Mouse (Mus musculus): ENCODE results near the gene Rbp1. TPM values are rescaled to one million over a fixed set of nuclear protein-coding genes. Genes with fewer than 3 reads are reported as not detected.

The Rbp1 gene
- polyA plus RNA-seq, 1 experiment: 3.4 TPM

- no peak within 1 kb of the TSS for H3K4me3 ChIP-seq (ENCODE audit: control insufficient read depth, insufficient read depth, low read length)
- no peak within 1 kb of the TSS for H3K27ac ChIP-seq (ENCODE audit: control insufficient read depth, insufficient read depth, low read length)
- 90% methylated on average over 3 of the region's 3 CpGs for WGBS
- no peaks in the 10 kb centered on the region for H3K36me3 ChIP-seq (ENCODE audit: control insufficient read depth, insufficient read depth, low read length)
- no peak for TF ChIP-seq CTCF (IDR thresholded peaks at IDR 0.05; ENCODE audit: borderline replicate concordance, control insufficient read depth, extremely low read depth, insufficient read depth, low read length, poor library complexity)
- no peak for TF ChIP-seq POLR2A (IDR thresholded peaks at IDR 0.05; ENCODE audit: control insufficient read depth, extremely low read depth, insufficient read depth, low read length, poor library complexity)
- DNase-seq: no peak
- no peaks in the 10 kb centered on the region for H3K4me1 ChIP-seq (replicated peaks; ENCODE audit: control insufficient read depth, insufficient read depth, low read length)
- H3K27me3 ChIP-seq (ENCODE audit: control insufficient read depth, insufficient read depth, low read length): no peaks in the 10 kb centered on the region
Observed at GRCm38 (mm10) chr9:98485815-98486214, 63.1 kb downstream of the Rbp1 start, which contains the start of gene Rbp2. Rbp2 (plus strand) TSS chr9:98486115.

GRCm38 (mm10) chr9:98487273-98487672, 64.5 kb downstream of the Rbp1 start:
- no peaks in the 10 kb centered on the region for H3K27me3 ChIP-seq (ENCODE audit: control insufficient read depth, insufficient read depth, low read length)
- WGBS: 85% methylated on average over 6 of the region's 6 CpGs
- H3K4me3 ChIP-seq (ENCODE audit: control insufficient read depth, insufficient read depth, low read length): no peak overlapping the region
- no peaks in the 10 kb centered on the region for H3K36me3 ChIP-seq (ENCODE audit: control insufficient read depth, insufficient read depth, low read length)
- TF ChIP-seq POLR2A (IDR thresholded peaks at IDR 0.05; ENCODE audit: control insufficient read depth, extremely low read depth, insufficient read depth, low read length, poor library complexity) (no peak), CTCF (IDR thresholded peaks at IDR 0.05; ENCODE audit: borderline replicate concordance, control insufficient read depth, extremely low read depth, insufficient read depth, low read length, poor library complexity) (no peak)
- no peak for DNase-seq
- no peak overlapping the region for H3K27ac ChIP-seq (ENCODE audit: control insufficient read depth, insufficient read depth, low read length)
- H3K4me1 ChIP-seq (replicated peaks; ENCODE audit: control insufficient read depth, insufficient read depth, low read length): no peaks in the 10 kb centered on the region

GRCm38 (mm10) chr9:98489532-98489931, 66.8 kb downstream of the Rbp1 start:
- no peak for DNase-seq
- no peaks in the 10 kb centered on the region for H3K36me3 ChIP-seq (ENCODE audit: control insufficient read depth, insufficient read depth, low read length)

GRCm38 (mm10) chr9:98490128-98490527, 67.4 kb downstream of the Rbp1 start:
- Histone ChIP-seq H3K27ac (ENCODE audit: control insufficient read depth, insufficient read depth, low read length) (no peak overlapping the region), H3K4me1 (replicated peaks; ENCODE audit: control insufficient read depth, insufficient read depth, low read length) (no peaks in the 10 kb centered on the region), H3K27me3 (ENCODE audit: control insufficient read depth, insufficient read depth, low read length) (no peaks in the 10 kb centered on the region), H3K4me3 (ENCODE audit: control insufficient read depth, insufficient read depth, low read length) (no peak overlapping the region), H3K36me3 (ENCODE audit: control insufficient read depth, insufficient read depth, low read length) (no peaks in the 10 kb centered on the region)
- DNase-seq: no peak
- TF ChIP-seq POLR2A (IDR thresholded peaks at IDR 0.05; ENCODE audit: control insufficient read depth, extremely low read depth, insufficient read depth, low read length, poor library complexity) (no peak), CTCF (IDR thresholded peaks at IDR 0.05; ENCODE audit: borderline replicate concordance, control insufficient read depth, extremely low read depth, insufficient read depth, low read length, poor library complexity) (no peak)
- 70% methylated on average over 4 of the region's 4 CpGs for WGBS

More at GRCm38 (mm10) chr9:98489532-98489931, 66.8 kb downstream of the Rbp1 start:
- Histone ChIP-seq H3K27ac (ENCODE audit: control insufficient read depth, insufficient read depth, low read length) (no peak overlapping the region), H3K27me3 (ENCODE audit: control insufficient read depth, insufficient read depth, low read length) (no peaks in the 10 kb centered on the region), H3K4me3 (ENCODE audit: control insufficient read depth, insufficient read depth, low read length) (no peak overlapping the region), H3K4me1 (replicated peaks; ENCODE audit: control insufficient read depth, insufficient read depth, low read length) (no peaks in the 10 kb centered on the region)
- no peak for TF ChIP-seq CTCF (IDR thresholded peaks at IDR 0.05; ENCODE audit: borderline replicate concordance, control insufficient read depth, extremely low read depth, insufficient read depth, low read length, poor library complexity)
- no peak for TF ChIP-seq POLR2A (IDR thresholded peaks at IDR 0.05; ENCODE audit: control insufficient read depth, extremely low read depth, insufficient read depth, low read length, poor library complexity)
- WGBS: 22% methylated on average over 4 of the region's 4 CpGs

GRCm38 (mm10) chr9:98491071-98491470, 68.3 kb downstream of the Rbp1 start:
- 90% methylated on average over 5 of the region's 5 CpGs for WGBS
- no peak for DNase-seq
- TF ChIP-seq CTCF (IDR thresholded peaks at IDR 0.05; ENCODE audit: borderline replicate concordance, control insufficient read depth, extremely low read depth, insufficient read depth, low read length, poor library complexity) (no peak), POLR2A (IDR thresholded peaks at IDR 0.05; ENCODE audit: control insufficient read depth, extremely low read depth, insufficient read depth, low read length, poor library complexity) (no peak)
- H3K4me1 ChIP-seq (replicated peaks; ENCODE audit: control insufficient read depth, insufficient read depth, low read length): no peaks in the 10 kb centered on the region
- no peaks in the 10 kb centered on the region for H3K36me3 ChIP-seq (ENCODE audit: control insufficient read depth, insufficient read depth, low read length)
- no peak overlapping the region for H3K4me3 ChIP-seq (ENCODE audit: control insufficient read depth, insufficient read depth, low read length)
- no peak overlapping the region for H3K27ac ChIP-seq (ENCODE audit: control insufficient read depth, insufficient read depth, low read length)
- H3K27me3 ChIP-seq (ENCODE audit: control insufficient read depth, insufficient read depth, low read length): no peaks in the 10 kb centered on the region

GRCm38 (mm10) chr9:98492212-98492611, 69.5 kb downstream of the Rbp1 start:
- H3K27ac ChIP-seq (ENCODE audit: control insufficient read depth, insufficient read depth, low read length): no peak overlapping the region
- H3K4me1 ChIP-seq (replicated peaks; ENCODE audit: control insufficient read depth, insufficient read depth, low read length): no peaks in the 10 kb centered on the region
- 50% methylated on average over 5 of the region's 5 CpGs for WGBS
- no peaks in the 10 kb centered on the region for H3K27me3 ChIP-seq (ENCODE audit: control insufficient read depth, insufficient read depth, low read length)
- TF ChIP-seq POLR2A (IDR thresholded peaks at IDR 0.05; ENCODE audit: control insufficient read depth, extremely low read depth, insufficient read depth, low read length, poor library complexity) (no peak), CTCF (IDR thresholded peaks at IDR 0.05; ENCODE audit: borderline replicate concordance, control insufficient read depth, extremely low read depth, insufficient read depth, low read length, poor library complexity) (no peak)
- DNase-seq: no peak
- no peaks in the 10 kb centered on the region for H3K36me3 ChIP-seq (ENCODE audit: control insufficient read depth, insufficient read depth, low read length)
- H3K4me3 ChIP-seq (ENCODE audit: control insufficient read depth, insufficient read depth, low read length): no peak overlapping the region

- DNase-seq: no peak
- Histone ChIP-seq H3K4me3 (ENCODE audit: control insufficient read depth, insufficient read depth, low read length) (no peak overlapping the region), H3K4me1 (replicated peaks; ENCODE audit: control insufficient read depth, insufficient read depth, low read length) (no peaks in the 10 kb centered on the region), H3K27me3 (ENCODE audit: control insufficient read depth, insufficient read depth, low read length) (no peaks in the 10 kb centered on the region), H3K36me3 (ENCODE audit: control insufficient read depth, insufficient read depth, low read length) (no peaks in the 10 kb centered on the region), H3K27ac (ENCODE audit: control insufficient read depth, insufficient read depth, low read length) (no peak overlapping the region)
- TF ChIP-seq POLR2A (IDR thresholded peaks at IDR 0.05; ENCODE audit: control insufficient read depth, extremely low read depth, insufficient read depth, low read length, poor library complexity) (no peak), CTCF (IDR thresholded peaks at IDR 0.05; ENCODE audit: borderline replicate concordance, control insufficient read depth, extremely low read depth, insufficient read depth, low read length, poor library complexity) (no peak)
- 63% methylated on average over 1 of the region's 1 CpGs for WGBS
Observed at GRCm38 (mm10) chr9:98492821-98493220, 70.1 kb downstream of the Rbp1 start.

Other genes with a start within 250 kb of the Rbp1 start
- gene Nmnat3, start 135.5 kb upstream of the Rbp1 start, polyA plus RNA-seq (2012; rRNA removed): 10.9 and 12.9 TPM in 2 replicates
- gene Rbp2, start 63.2 kb downstream of the Rbp1 start, polyA plus RNA-seq (2012; rRNA removed): 0.38 TPM in 1 of 2 replicates, not detected in the other
- 34.2 and 36.3 TPM in 2 replicates for gene Copb2, start 140.8 kb downstream of the Rbp1 start, polyA plus RNA-seq (2012; rRNA removed)
- 16.9 and 18.5 TPM in 2 replicates for gene Mrps22, start 178.7 kb downstream of the Rbp1 start, polyA plus RNA-seq (2012; rRNA removed)

All from thymus, adult 2 months (tissue).